ENCODE assay signal across 9 mouse cellular contexts in genomic region chr5:111235131-111235530, GRCm38 (mm10).
DNase-seq lines count a peak whose midpoint lies in the region; ATAC-seq and TF ChIP-seq lines count a peak whose summit lies in the region.
"Had no signal": no experiment of that assay in that cellular context is flagged by ENCODE, and none has a peak within 500 bp of the region (broad histone marks: within the 10 kb centered on the region; RNA-seq: fewer than 3 reads in every experiment).

No protein-coding gene starts in this region.

- ATAC-seq in embryonic facial prominence, embryonic 14.5 days (ENCODE audit: low read depth) = no peak
- no peak for ATAC-seq in hindbrain, embryonic 16.5 days

- 59% methylated on average over 12 of the region's 12 CpGs for WGBS in embryonic facial prominence, embryonic 14.5 days
- WGBS in embryonic facial prominence, embryonic 10.5 days = 85% methylated on average over 12 of the region's 12 CpGs
- WGBS in hindbrain, embryonic 16.5 days = 71% methylated on average over 12 of the region's 12 CpGs

- no peak overlapping the region for H3K27ac ChIP-seq in embryonic facial prominence, embryonic 14.5 days (replicated peaks; ENCODE audit: low read depth, low read length)
- H3K27ac ChIP-seq in embryonic facial prominence, embryonic 10.5 days (replicated peaks) = no peak overlapping the region
- peak overlapping the region; percentile 46; the same call in 1 of the 2 replicates for H3K27ac ChIP-seq in gastrocnemius, adult 2 months
- H3K27ac ChIP-seq in hindbrain, embryonic 16.5 days (ENCODE audit: low read depth, low read length) = no peak overlapping the region

- TF ChIP-seq CTCF in gastrocnemius, adult 2 months (IDR thresholded peaks at IDR 0.05) = no peak

- intact Hi-C loops in gastrocnemius, adult 2 months (cut with DNase I) = no loop called here

- H3K4me2 ChIP-seq in embryonic facial prominence, embryonic 14.5 days (ENCODE audit: low read depth, low read length) = no peak overlapping the region
- H3K4me2 ChIP-seq in hindbrain, embryonic 16.5 days (ENCODE audit: low read length) = no peak overlapping the region

- H3K4me1 ChIP-seq in embryonic facial prominence, embryonic 14.5 days (ENCODE audit: control insufficient read depth, insufficient read depth, low read length) = peaks cover 5% of the 10 kb centered on the region; the same call in 1 of the 2 replicates
- peaks cover 54% of the 10 kb centered on the region for H3K4me1 ChIP-seq in embryonic facial prominence, embryonic 10.5 days
- H3K4me1 ChIP-seq in hindbrain, embryonic 16.5 days (ENCODE audit: control insufficient read depth, insufficient read depth, low read depth, low read length) = peaks cover 5% of the 10 kb centered on the region

- H3K9me3 ChIP-seq in embryonic facial prominence, embryonic 14.5 days (ENCODE audit: control insufficient read depth, low read length) = no peaks in the 10 kb centered on the region
- no peaks in the 10 kb centered on the region for H3K9me3 ChIP-seq in embryonic facial prominence, embryonic 10.5 days
- no peaks in the 10 kb centered on the region for H3K9me3 ChIP-seq in hindbrain, embryonic 16.5 days (ENCODE audit: control insufficient read depth, low read length)

- H3K4me3 ChIP-seq in embryonic facial prominence, embryonic 14.5 days (ENCODE audit: low read depth, low read length) = no peak overlapping the region
- H3K4me3 ChIP-seq in embryonic facial prominence, embryonic 10.5 days = no peak overlapping the region
- H3K4me3 ChIP-seq in gastrocnemius, adult 2 months = peak overlapping the region; percentile 55
- H3K4me3 ChIP-seq in hindbrain, embryonic 16.5 days (ENCODE audit: low read length) = no peak overlapping the region

- no peaks in the 10 kb centered on the region for H3K27me3 ChIP-seq in embryonic facial prominence, embryonic 14.5 days (replicated peaks; ENCODE audit: control insufficient read depth, insufficient read depth, low read length)
- no peaks in the 10 kb centered on the region for H3K27me3 ChIP-seq in embryonic facial prominence, embryonic 10.5 days (replicated peaks; ENCODE audit: low read depth, poor library complexity, severe bottlenecking)
- no peaks in the 10 kb centered on the region for H3K27me3 ChIP-seq in hindbrain, embryonic 16.5 days (replicated peaks; ENCODE audit: control insufficient read depth, insufficient read depth, low read length)

- peak; percentile 50 for DNase-seq in embryonic facial prominence, embryonic 14.5 days (ENCODE audit: low spot score)
- DNase-seq in embryonic facial prominence, embryonic 10.5 days (ENCODE audit: low spot score) = no peak
- DNase-seq in adrenal gland, adult 8-10 months = peak; percentile 70
- peak; percentile 84 for DNase-seq in gastrocnemius, adult 2 months
- peak; percentile 80 for DNase-seq in kidney, postnatal 10 days
- DNase-seq in retina, embryonic 14.5 days (ENCODE audit: low spot score) = no peak
- DNase-seq in B cell, adult 2 months = no peak
- DNase-seq: layer of hippocampus, postnatal 36 days had no signal

- H3K9ac ChIP-seq in embryonic facial prominence, embryonic 14.5 days (ENCODE audit: low read depth, low read length) = no peak overlapping the region
- no peak overlapping the region for H3K9ac ChIP-seq in hindbrain, embryonic 16.5 days (ENCODE audit: low read depth, low read length)

- peaks cover 80% of the 10 kb centered on the region for H3K36me3 ChIP-seq in embryonic facial prominence, embryonic 14.5 days (ENCODE audit: control insufficient read depth, insufficient read depth, low read length)
- peaks cover 59% of the 10 kb centered on the region for H3K36me3 ChIP-seq in embryonic facial prominence, embryonic 10.5 days (replicated peaks)
- peaks cover 7% of the 10 kb centered on the region for H3K36me3 ChIP-seq in hindbrain, embryonic 16.5 days (ENCODE audit: control insufficient read depth, insufficient read depth, low read length)

Comparison
In these comparisons a context has a peak if more than half of its experiments do, and no peak if none do; other contexts are left out.
1. DNase-seq: peak in embryonic facial prominence, embryonic 14.5 days (single experiment), adrenal gland, adult 8-10 months (single experiment), gastrocnemius, adult 2 months (single experiment) and kidney, postnatal 10 days (single experiment); none in embryonic facial prominence, embryonic 10.5 days (single experiment), retina, embryonic 14.5 days (single experiment) and B cell, adult 2 months (0 of 2).